Mouse (Mus musculus) adrenal gland, adult 2 months (tissue): ENCODE measurements at regions not wholly inside any gene's neighbourhood (a gene's known extent, or its start where the extent isn't known, plus 50 kb on each side); places are given as distances from the start of the nearest gene placed in this dataset.

Source experiments
- DNase-seq: peaks from one replicate; pipeline ENCODE4 v3.0.0; 2021

DNA sequence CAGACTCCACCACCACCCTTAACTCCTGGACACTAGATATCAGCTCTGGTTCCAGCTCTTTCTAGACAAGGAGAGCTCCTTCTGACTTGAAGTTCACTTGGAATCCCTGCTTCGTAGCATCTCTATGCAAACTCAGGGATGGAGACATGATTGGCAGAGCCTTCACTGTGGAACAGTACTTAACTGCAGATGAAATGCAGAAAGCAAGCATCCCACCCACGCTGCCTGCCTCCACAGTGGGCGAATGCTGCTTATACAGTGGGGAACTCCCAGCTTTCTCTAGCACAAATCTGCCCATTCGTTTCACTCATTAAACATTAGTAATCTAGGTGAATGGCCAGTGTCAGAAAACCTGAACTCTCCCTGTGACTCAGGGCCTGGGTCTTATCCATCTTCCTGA lies 92.0 kb upstream of the Coch start:
- no peak for DNase-seq

DNA sequence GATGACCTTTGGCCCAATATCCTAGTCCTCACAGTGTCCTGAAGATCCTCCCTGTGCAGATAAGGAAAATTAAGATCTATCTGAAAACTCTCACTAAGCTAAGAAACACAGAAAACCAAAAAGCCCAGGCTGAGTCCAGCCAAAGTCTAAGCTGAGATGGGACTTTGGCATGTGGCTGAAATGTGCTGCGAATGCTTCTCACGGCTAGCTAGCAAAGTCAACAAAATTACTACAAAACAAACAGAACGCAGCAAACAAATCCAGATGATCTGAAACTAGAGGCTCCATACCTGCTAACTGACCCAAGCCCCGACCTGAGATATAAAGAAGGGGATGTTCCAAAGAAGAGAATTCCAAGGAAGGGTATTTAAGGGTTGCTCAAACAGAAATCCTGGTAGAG lies 90.4 kb upstream of the Coch start:
- DNase-seq, result no peak

DNA sequence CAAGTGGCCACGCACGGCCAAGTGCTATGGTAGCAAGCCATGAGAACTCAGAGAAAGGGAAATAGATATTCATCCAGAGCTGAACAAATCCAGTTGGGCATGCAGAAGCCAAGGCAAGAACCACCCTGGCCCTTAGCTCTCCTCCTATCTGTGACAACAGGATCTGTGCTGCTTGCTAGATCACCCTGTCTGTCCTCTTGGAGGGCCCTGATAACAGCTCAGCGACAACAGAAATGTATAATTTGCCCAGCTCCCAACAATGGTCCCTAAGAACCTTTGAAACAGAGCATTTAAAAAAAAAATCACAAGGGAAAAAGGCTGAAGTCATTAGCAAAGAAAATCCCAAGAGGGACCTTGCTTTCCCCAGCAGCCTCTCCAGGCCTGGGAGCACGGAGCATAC lies 89.4 kb upstream of the Coch start:
- DNase-seq, result no peak

DNA sequence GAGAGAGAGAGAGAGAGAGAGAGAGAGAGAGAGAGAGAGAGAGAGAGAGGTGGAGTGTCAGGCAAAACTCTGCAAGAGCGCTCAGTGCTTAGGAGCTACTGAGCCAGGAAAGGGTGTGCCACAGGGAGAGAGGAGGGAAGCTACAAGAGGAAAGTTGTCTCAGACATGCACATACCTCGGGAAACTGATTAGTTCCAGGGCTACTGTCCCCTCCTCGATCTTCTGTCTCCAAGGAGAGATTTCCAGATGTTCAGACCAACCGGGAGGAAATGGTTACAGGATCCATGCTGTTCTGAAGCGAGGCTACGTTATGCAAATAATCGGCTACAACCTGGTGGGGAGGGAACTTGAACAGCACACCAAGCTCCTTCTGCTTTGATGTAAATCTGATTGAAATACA lies 88.6 kb upstream of the Coch start:
- DNase-seq, result no peak

DNA sequence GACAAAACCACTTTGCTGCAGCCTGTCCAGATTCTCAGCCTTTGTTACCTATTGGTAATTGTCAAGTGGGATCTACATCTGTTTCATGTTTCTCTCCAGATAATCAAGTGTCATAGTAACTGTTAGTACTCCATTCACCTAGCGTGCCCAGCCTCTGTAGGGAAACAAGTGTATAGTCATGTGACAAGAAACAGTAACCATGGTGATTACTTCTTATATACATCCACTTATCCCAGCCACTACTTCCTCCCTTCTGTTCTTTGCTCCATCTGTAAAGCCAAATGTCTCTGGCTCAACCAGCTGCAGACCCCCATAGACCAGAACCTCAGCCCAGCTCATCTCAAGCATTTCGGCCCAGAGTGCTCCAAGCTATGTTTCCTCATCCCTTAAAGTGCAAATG lies 83.1 kb upstream of the Coch start:
- no peak for DNase-seq

DNA sequence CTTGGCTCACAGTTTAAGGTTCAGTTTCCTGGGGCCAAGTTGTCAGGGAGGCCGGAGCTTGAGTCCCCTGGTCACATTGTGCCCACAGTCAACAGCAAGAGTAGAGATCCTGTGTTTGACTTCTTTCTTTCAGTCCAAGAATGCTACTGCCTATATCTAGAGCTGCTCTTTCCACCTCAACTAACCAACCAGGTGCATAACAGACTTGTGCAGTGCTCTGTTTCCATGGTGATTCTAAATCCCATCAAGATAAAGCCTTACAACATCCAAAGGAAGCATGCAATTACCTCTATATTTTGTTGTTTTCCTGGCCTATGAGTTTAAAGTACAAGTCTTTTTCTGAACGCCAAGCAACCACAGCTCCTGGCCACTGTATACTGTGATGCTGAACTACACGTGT lies 76.4 kb upstream of the Coch start:
- no peak for DNase-seq

DNA sequence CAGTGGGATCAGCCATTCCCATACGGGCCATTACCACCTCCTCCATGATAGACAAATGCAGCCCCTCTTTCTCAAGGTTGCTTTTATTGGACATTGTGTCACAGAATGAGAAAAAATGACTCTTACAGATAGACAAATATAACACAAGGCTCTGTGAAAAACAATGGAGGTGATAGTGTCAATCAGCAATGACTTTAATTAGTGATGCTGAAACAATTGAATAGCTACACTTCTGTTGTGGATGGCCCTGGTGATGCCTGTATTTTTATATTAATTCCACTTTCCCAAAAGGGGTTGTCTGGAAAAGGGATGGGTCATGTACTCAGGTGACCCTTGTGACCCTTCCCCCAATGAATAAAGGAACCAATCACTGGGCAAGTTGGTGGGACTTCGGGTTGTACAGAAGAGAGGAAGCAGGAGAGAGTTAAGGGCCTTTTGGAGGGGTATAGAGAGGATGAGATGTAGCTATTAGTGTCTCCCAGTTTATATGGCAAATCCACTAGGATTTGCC lies 71.5 kb upstream of the Coch start:
- DNase-seq, result no peak

DNA sequence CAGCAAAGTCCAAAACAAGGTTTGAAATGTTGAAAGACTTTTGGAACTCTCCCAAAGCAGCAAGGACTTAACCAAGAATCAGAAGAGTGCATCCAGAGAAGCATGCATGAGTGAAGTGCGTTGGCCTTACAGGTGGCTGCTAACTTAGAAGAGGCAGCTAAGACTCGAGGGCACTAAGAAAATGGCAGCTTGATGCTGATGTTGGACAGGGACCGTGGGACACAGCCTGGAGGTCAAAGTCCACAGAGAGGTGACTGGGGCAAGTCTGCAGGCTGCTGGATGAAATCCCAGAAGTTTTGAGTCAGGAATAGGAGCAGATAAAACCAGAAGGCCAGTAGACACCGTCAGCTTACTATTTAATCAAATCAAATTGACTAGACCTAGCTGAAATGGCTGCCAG lies 69.3 kb upstream of the Coch start:
- DNase-seq, result peak; percentile 35

DNA sequence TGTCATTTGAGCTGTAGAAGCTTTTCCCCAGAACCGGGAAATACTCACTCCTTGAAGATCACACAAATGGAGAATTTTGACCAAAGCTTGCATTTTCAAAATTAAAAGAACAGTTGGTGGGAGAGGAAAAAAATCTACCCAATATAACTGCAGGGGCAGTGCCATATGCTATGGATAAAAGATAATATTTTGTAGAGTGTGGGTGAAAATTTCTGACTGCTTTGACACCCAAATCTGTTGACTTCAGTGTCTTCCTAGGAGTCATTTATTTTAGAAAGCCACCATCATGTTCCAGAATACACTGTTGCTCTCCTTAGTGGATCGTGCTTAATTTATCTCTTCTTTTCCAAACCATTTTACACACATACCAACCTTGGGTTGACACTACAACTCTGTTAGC lies 65.3 kb upstream of the Coch start:
- no peak for DNase-seq

DNA sequence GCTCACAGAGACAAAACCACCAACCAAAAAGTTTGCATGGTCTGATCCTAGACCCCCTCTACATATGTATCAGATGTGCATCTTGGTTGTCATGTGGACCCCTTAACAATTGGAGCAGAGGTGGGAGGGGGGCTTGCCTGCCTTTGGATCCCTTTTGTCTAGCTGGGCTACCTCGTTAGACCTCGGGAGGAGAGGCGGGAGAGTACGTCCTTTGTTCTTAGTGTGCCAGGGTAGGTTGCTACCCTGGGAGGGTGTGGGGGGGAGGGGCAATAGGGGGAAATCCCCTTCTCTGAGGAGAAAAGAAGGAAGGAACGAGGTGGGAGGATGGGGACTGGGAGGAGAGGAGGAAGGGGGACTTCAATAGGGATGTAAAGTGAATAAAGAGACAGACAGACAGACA lies 58.5 kb upstream of the Coch start:
- no peak for DNase-seq

DNA sequence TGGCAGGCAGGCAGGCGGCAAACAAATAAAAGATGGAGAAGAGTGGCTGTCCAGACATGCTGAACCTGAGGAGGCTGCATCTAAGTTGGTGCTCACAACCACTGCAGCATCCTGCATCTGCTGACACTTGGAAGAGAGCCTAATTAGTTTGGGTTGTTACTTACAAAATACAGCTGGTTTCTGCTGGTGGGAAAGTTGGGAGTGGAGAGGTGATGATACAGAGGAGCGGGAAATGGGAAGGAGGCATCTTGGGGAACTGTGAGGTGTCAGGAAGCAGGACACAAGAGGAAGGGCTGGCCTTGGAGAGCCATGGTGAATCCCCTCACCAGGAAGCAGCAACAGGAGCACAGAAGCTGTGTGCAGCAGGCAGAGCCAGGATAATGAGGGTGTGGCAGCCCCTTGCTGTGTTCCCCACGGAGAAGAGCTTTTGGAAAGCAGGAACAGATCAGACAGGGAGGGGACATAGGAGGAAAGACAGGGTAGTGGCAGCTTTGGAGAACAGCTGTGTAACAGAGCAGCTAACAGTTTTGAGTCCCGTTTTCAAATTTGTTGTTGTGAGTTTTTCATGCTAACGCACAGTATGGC lies 58.0 kb upstream of the Coch start:
- DNase-seq, result no peak
